Mouse (Mus musculus): ENCODE measurements around the gene Rps29.

DNA sequence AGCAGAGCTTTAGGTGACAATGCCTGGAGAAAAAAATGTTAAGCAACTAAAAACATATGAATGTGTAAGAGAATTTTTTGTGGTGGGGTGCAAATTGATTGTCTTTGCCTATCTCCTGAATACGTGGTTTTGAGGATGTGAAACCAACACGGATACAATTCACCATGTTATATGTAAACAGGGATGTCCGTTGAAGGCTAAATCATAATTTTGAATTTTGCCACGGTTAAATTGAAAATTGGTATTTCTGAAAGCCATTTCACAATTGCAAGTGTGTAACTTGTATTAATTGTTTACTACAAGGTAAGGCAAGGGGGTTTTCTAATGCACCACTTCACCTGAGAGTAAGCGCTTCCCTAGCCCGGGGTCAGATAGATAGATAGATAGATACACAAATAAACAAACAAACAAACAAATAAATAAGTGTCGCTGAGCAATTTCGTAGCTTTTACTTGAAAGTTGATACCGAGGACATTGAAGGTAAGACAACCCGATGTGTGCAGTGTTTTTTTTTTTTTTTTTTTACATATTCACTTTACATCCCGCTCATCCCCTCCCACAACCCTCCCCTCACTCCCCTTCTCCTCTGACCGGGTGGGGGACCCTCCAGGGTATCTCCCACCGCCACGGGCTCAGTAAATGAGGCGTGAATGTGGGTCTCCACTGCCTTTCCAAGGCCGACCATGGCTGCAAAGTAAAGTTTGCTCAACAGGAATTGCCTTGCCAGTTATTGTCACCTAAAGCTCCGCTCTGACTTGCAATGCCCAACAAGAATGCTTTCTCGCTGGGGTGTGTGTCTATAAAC lies 8.9 kb upstream of the Rps29 start:
- TF ChIP-seq GATA1 (IDR thresholded peaks at IDR 0.05; ENCODE audit: low read length) (no peak), TAL1 (IDR thresholded peaks at IDR 0.05; ENCODE audit: low read length) (no peak)
